Mouse (Mus musculus) gastrocnemius, adult 8-10 months (tissue): Measurements from ENCODE around the gene Slc6a5. TPM values are rescaled to one million over a fixed set of nuclear protein-coding genes. Genes with fewer than 3 reads are reported as not detected.
"Not testable (repeated sequence)": the region's sequence is repeated elsewhere in the genome, so short reads cannot be mapped to it uniquely, and the experiment has no call there.

Experiments used
- DNase-seq, 2 experiments: peaks; one replicate each; pipeline ENCODE4 v3.0.0; 2022; ENCODE audit warnings: low spot score in 2 of 2
- total RNA-seq, 4 experiments: library from RNA; stranded (reverse); gene quantifications; 2 replicates each; pipeline ENCODE4 v1.2.4; 2022

Slc6a5 gene
- total RNA-seq, 4 experiments from 2014 or later: not detected

DNA sequence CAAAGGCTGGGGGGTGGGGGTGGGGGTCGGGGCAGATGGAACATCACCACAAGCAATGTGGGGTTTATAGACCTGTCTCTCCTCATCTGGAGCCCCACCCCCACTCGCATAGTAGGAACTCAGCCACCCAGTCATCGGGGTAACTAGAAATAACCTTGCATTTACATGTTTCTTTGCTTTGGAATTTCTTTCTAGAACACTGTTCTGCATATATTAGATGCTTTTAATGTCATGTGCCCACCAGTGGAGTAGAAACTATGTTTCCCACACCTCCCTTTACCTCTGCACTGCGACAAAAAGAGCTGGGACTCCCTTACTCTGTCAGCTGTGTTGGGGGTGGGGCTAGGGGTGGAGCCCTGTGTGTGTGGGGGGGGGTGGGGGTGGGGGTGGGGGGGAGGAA lies 3.2 kb downstream of the Slc6a5 start:
- DNase-seq: no peak

DNA sequence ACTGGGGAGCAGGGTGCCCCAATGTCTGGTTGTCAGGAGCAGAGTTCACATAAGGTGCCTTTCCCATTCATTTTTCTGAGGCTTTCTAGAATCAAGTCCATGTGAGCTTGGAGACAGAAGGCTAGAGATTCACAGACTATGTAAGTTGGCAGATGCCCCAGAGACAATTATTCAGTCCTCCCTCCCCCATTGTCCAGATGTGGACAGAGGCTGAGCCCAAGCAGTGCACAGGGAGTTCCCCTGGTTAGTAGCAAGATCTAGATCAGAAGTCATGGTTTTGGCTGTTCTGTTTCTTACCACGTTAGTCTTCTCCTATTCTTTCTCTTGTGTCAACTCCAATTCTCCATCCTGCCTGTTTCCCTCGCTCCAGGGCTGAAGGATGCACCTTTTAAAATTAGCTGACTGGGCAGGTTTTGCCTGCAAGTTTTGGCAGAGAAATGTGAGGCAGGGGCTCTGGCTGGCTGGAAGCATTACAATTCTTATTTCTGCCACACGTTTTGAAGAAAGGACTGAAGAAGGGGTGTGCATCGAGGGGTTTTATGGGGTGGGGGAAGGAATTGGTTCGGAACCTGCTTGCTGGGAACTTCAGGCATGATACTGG lies 3.9 kb downstream of the Slc6a5 start:
- no peak for DNase-seq

DNA sequence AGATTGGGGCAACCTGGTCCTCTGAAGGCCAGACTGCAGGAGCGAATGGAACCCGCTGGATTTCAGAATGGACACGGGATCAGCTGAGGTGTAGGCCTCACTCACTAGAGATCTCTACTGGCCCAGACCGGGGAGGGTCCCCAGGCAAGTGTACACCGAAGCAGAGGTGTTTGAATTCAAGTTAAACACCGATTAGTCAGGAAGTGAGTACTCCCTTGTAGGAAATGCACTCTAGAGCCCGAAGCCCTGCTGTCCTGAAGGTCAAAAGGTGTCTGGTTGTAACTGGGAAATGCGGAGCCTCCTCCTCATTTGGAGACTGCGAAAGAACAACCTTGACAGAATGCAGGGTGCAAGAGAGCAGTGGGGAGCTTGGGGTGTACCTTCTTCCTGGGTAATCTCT lies 5.0 kb downstream of the Slc6a5 start:
- no peak for DNase-seq

DNA sequence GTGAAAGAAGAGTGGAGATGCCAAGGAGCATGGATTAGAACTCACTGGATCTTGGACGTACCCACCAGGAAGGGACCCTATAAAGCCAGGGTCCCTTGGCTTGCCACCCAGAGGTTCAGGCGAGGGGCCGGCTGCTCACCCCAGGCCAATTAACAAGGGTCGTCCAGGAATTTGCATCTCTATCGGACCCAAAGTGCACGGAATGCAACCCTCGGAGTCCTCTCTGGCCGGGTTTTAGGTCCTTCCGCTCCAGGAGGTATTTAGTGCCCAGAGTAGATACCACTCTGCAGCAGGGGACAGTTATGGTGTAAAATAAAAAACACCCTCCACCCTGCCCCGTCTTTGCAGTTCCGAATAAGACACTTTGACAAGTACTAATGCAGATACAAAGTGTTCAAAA lies 5.5 kb downstream of the Slc6a5 start:
- DNase-seq: no peak

DNA sequence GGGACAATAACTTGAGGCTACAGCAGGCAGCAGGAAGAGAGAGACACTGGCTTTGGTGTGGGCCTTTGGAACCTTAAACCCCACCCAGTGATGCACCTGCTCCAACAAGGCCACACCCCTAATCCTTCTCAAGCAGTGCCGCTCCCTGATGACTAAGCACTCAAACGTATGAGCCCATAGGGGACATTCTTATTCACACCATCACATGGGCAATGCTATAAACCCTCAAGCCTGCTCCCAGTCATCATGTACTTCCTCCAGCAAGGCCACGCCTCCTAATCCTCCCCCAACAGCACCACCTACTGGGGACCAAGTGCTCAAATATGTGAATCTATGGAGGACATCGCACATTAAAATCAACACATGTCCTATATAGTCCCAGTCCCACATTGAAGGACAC lies 9.5 kb downstream of the Slc6a5 start:
- no peak for DNase-seq

DNA sequence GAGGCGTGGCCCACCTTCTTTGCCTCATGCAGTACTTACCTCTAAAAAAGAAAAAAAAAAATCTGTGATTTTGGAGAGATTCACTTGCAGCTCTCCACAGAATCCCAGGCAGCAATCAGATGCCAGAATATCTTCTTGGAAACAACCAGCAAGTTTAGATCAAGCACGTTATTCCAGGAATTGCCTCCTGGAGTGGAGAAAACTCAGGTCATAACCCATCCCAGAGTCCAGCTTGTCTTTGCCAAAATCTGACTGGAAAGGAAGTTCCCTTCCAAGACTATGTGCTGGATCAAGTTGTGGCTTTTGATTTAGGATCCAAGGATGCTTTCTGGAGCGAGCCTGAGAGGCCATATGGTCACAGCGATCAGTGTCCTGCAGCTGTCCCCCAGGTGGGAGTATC lies 10.8 kb downstream of the Slc6a5 start:
- DNase-seq: no peak

DNA sequence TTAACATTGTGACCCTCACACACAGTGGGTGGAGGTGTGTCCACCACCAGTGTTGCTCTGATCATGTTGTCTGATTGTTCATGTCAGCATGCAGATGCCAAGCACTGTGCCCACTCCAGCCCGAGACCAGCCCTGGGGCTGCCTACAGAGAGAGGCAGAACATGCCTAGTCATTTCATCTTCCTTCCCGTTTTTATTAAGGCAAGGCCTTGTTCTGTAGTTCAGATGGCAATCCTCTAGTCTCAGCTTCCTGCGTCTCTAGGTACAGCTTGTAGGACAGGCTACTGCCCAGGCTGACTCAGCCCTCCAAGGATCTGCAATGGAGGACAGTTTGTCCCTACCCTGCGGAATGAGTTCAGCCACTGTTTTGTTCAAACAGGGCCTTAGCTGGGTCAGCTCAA lies 13.0 kb downstream of the Slc6a5 start:
- DNase-seq: no peak

DNA sequence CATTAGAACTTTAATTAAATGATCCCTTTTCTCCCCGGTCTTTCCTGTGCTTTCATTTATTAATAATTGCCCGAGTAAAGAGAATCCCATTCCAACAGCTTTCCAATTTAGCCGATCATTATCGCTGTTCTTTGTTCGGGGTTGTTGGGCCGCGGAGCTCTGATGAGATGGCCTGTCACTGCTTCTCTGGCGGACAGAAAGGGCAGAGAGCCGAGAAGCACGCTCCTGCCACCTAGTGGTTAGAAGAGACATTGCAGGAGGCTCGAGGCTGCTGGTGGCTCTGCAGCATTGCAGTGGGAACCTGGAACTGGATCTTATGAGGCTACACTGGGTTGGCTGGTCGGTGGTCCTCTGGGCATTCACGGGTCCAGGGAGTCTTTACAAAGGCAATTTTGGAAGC lies 13.4 kb downstream of the Slc6a5 start:
- DNase-seq: peak; percentile 53 to 54

DNA sequence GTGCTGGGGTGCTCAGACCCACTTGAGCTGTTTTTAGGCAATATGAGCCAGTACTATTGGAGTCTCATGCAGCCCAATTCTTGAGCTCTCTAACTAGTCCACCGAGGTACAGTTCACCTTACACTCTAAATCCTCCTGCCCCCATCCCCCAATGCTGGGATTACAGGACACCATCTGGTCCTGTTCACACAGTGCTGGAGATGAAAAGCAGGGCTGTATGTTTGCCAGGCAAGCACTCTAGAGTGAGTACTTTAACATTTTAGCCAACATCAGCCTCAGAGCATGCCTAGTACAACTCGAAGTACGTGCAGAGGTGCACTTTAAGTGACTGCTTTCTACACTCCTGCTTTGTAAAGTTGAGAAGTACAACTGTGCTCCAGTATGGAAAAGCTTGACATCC lies 18.6 kb downstream of the Slc6a5 start:
- no peak for DNase-seq

DNA sequence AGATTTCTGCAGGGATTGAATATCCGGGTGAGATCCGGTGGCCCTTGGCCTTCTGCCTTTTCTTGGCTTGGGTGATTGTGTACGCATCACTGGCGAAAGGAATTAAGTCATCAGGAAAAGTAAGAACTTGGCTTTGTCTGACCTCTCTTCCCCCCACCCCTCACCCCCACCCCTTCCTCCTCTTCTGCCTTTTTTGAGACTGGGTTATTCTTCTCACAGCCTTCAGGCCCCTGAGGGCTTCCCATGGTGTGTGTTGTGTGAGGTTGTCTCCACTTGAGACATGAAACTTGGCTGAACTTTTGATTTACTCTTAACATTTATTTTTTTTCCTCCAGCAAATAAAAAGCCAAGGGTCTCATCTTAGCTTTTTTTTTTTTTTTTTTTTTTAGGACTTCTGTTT lies 20.1 kb downstream of the Slc6a5 start:
- no peak for DNase-seq

DNA sequence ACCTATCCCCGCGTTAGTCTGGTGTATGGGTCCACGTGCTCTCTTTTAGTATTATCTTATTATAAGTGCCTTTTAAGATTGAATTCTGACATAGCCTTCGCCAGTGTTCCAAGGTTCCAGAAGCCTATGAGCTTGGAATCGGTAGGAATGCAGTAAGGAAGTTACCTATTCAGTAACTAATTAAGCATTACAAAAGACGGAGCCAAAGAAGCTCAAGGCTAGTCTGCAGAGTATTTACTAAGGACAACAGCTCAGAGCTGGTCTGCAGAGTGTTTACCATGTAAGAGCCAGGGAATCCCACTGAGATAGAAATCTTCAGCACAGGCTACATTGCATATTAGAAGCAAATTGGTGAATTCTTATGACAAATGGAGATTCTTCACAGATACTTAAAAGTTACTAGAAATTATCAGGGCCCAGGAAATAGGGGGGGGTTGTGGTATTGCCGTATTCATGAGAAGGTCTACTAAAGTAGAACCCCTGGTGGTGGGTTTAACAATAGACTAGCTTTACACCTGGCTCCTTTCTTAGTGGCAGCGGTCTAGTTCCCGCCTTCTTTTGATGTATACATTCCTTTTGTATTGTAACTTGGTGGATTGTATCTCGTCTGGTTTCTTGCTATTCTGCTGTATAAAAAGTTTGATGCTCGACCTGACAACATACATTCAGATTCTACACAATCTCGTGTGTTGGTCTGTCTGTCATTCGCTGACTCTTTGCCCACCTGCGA lies 23.6 kb downstream of the Slc6a5 start:
- not testable (repeated sequence) for DNase-seq

DNA sequence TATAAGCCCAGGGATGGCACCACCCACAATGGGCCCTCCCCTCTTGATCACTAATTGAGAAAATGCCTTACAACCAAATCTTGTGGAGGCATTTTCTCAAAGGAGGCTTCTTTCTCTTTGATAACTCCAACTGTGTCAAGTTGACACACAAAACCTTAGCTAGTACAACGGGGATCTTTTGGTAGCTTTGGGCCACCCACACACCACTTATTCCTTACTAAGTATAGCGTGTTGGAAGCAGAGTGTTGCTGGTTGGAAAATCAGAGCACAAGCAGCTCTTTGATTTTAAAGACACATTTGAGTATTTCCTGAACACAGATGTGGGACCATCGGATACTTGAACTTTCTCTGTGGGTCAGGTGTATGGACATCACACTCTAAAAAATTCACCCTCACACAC lies 26.9 kb downstream of the Slc6a5 start:
- DNase-seq: no peak

DNA sequence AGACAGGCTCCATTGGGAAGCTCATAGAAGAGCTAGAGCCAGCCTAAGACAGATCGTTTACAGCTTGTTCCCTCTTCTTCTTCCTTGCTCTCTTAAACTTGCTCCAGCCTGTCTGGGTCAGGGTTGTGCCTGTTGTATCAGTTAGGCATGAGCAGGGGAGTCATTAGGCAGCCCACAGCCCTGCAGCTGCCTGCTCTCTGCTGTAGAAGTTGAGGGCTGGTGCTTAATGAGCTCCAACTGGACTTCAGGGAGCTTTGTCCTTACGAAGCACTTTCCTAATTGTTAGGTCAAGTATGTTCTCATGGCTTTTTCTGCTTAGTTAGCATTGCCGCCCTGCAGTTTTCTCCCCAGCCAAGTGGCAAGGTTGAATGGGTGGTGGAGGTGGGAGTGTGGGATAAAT lies 32.1 kb downstream of the Slc6a5 start:
- no peak for DNase-seq

DNA sequence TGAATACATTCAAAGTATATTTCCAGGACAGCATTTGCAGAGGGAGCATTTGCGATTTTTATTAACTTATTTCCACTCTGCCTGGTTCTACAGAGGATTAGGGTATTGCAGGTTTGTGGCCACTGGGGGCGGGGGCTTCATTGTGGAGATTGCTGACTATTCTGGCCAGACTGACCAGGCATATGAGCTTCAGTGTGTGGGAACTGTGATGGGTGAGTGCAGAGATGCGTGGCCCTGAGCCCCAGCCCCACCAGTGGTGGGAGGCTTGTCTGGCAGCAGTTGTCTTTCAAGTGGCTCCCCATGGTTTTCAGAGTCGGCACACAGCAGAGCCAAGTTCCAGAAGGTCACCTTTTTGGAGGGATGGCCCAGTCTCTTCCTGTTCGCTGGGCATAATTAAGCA lies 32.5 kb downstream of the Slc6a5 start:
- DNase-seq: no peak

DNA sequence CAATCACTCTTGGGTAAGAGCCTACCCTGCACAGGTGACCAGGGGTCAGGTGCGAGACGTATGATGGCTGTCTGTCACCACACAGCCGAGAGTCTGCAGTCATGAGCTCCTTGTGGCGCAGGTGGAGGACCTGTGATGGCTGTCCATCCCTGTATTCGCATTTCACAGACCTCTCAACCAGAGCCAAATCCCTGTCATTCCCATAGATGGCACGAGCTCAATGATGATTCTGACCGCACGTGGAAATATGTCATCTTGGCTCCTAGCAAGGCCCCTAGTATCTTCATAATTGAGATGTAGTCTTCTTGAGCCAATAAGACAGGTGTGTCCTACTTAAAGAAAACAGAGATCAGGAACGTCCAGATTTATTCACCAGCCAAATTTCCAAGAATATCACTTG lies 36.7 kb downstream of the Slc6a5 start:
- no peak for DNase-seq

DNA sequence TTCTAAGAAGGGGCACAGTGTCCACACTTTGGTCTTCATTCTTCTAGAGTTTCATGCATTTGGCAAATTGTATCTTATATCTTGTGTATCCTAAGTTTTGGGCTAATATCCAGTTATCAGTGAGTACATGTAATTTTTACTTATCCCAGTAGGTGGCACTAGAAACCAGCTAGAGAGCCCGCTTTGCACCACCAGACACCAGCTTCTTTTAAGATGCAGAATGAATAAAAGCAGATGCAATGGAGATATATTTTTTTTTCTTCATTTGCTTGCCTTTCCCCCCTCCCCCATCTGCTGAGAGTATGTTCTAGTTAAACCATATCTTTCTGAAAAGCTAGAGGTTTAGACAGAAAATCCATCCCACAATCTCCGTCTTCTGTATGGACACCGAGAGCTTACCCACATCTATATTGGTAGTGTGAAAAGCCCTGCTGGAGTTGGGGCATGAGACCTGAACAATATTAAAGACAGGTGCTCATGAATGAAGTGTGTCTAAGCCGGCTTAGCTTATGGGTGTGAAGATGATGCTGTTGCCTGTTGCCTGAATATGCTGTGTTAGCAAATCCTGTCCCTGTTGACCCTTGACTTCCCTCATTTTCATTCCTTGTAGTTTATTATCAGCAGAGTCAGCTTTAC lies 43.7 kb downstream of the Slc6a5 start:
- no peak for DNase-seq

DNA sequence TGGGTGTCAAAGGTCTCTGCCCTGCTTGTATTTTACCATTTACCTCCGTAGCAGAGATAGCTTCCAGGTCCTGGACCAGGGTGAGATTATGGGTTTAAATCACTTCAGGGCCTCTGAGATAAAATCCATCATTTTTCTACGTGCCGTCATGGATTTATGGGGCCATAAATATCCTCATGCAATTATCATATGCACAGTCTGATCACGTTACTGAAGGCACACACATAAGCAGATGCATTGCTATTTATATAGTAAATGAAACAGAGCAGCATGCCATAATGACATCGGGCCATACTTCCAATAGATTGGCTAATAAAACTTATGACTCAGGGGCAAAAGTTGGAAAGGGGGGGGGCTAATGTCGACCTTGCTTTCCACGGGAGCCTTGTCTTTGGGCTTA lies 44.9 kb downstream of the Slc6a5 start:
- no peak for DNase-seq

DNA sequence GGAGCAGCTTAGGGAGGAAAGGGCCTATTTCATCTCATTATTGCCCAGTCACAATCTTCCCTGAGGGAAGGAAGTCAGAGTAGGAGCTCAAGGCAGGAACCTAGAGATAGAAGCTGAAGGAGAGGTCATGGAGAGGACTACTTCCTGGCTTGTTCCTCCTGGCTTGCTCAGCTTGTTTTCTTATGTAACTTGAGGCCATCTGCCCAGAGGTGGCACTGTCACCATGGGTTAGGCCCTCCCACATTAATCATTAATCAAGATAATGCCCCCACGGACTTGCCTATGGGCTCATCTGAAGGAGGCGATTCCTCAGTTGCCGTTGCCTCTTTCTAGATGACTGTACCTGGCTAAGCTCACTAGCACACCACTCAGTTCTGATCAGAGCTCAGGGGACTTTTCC lies 47.2 kb downstream of the Slc6a5 start:
- no peak for DNase-seq

DNA sequence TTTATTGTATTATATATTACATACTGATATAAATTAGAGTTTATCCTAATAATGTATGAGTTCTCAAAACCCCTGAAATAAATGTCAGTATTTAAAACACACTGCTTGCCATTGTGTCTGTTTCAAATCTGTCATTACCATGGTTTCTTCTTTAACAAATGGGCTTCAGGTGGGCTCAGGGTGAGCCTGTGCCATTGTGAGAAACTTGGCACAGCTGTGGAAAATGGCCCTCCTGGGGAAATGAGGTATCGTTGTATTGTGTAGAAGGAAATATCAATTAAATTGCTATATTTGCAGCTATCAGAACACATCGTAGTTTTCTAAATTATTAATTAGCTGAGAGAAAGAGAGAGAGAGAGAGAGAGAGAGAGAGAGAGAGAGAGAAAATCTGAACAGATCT lies 53.8 kb downstream of the Slc6a5 start:
- DNase-seq: no peak

DNA sequence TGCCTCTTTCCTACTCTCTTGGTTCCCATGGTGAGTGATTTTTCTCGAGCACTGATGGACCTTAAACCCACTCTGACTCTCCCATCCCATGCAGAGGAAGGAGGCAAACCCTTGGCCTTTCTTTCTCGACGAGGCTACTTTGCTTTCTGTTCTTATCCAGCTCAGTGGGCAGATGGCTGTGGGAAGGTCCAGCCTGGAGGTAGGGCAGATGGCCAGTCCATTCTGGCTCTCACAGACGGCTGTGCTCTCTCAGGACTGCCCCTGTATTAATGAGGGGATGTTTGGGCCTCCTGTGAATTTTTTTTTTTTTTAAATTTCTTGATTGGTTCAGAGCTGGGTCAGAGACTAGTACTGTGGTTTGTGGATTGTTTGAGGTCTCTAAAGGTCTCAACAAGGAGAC lies 59.6 kb downstream of the Slc6a5 start:
- DNase-seq: no peak

DNA sequence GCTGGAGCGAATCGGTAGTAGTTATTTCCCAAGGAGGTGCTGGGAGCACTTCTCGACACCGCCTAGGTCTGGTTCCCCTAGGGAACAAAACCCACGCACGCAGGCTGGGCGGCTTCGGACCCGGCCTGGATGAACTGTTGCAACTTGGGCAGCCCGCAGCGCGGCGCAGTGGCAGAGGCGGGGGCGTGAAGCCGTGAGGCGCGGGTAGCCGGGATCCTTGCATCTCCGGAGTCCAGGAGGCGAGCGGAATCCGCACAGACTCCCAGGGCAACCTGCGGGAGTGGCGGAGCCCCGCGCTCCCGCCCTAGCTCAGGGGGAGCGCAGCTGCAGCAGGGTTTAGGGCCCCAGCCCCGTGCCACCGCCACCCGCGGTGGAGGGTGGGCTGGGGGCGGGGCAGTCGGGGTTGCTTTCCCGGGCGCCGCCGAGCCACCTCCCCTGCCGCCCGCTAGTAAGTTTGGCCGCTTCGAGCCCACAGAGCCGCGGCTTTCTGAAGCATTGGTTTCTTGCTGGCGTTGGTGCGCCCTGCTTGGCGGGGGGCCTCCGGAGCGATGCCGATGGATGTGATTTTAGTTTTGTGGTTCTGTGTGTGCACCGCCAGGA lies 65.0 kb downstream of the Slc6a5 start, which contains the start of gene Nell1:
Gene Nell1 (plus strand): TSS at position 24 of the 600 bp plus-strand sequence.
- DNase-seq: no peak

DNA sequence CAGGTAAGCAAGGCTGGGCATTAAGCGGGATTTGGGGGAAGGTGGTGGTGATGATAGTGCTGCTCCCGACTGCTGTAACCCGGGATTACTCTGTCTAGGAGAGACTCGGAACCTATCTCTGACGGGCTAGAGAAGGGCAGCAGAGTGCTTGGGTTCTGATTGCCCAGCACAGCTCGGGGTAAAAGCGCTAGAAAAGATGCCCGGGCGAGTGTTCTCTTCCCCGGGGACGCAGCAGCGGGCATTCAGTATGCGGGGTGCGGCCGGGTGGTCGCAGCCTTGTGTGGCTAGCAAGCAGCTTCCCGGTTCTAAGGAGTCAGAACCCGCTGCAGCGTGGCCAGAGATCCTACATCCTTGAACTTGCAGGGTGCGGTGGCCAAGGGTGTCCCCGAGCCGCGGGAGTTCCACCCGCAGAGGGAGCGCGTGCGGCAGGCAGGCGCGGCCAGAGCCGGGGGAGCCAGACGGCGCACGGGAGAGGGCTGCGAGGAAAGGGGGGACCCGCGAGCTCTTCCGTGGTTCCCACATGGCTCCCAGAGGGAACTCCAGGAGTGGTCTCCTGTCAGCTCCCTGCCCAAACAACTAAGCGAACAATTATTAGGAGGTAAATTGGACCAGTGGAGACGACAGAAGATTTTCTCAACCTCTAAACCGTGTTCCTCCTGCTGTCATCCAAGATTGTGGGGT lies 65.6 kb downstream of the Slc6a5 start:
- no peak for DNase-seq
